Mouse (Mus musculus) CH12.LX (cell line): ENCODE measurements at regions not wholly inside any gene's neighbourhood (a gene's known extent, or its start where the extent isn't known, plus 50 kb on each side); places are given as distances from the start of the nearest gene placed in this dataset.

ENCODE experiments used
- DNase-seq: peaks from one replicate; pipeline ENCODE4 v3.0.0-alpha.2; 2013; ENCODE audit errors: extremely low read depth
- H3K27ac ChIP-seq: 2 replicates; pipeline ENCODE4 v1.5.1; 2012; ENCODE audit warnings: low read depth, mild to moderate bottlenecking, control low read depth, moderate library complexity; ENCODE audit not compliant: insufficient read depth
- H3K27me3 ChIP-seq: replicated peaks from 2 replicates; pipeline ENCODE3; 2012; ENCODE audit warnings: inconsistent platforms
- H3K36me3 ChIP-seq, 2 experiments: replicated peaks in 1 of 2; 2 replicates each; pipeline versions ENCODE3 to v1.6.1; 2012; ENCODE audit warnings: inconsistent platforms in 1 of 2, low read length in 1 of 2, mild to moderate bottlenecking in 1 of 2, mixed read lengths in 1 of 2, moderate library complexity in 1 of 2; ENCODE audit not compliant: control insufficient read depth in 1 of 2, insufficient read depth in 1 of 2
- H3K4me1 ChIP-seq, 2 experiments: 2 replicates each; pipeline ENCODE4 v1.6.1; 2012; ENCODE audit warnings: inconsistent platforms in 1 of 2, moderate library complexity in 1 of 2; ENCODE audit not compliant: insufficient read depth in 2 of 2, control insufficient read depth in 1 of 2
- H3K4me2 ChIP-seq: 2 replicates; pipeline ENCODE4 v1.6.1; 2012; ENCODE audit warnings: low read depth, mild to moderate bottlenecking, control low read depth; ENCODE audit not compliant: poor library complexity, insufficient read depth, severe bottlenecking
- H3K4me3 ChIP-seq, 3 experiments: fragments of 150-350 bp in 1 of 3; sonication (generic) in 1 of 3; replicated peaks in 1 of 3; 2 replicates each; pipeline versions ENCODE3 to v1.5.1; 2011 to 2012; ENCODE audit warnings: low read depth in 2 of 3, low read length in 2 of 3, mild to moderate bottlenecking in 2 of 3, moderate library complexity in 2 of 3, control low read depth in 1 of 3, improper control_type of control experiment in 1 of 3, inconsistent platforms in 1 of 3, mixed read lengths in 1 of 3; ENCODE audit not compliant: poor library complexity in 1 of 3
- H3K79me2 ChIP-seq: replicated peaks from 2 replicates; pipeline ENCODE4 v1.6.1; 2012; ENCODE audit warnings: mild to moderate bottlenecking, moderate library complexity; ENCODE audit not compliant: control insufficient read depth, poor library complexity, insufficient read depth, severe bottlenecking; ENCODE audit errors: extremely low read depth
- H3K9ac ChIP-seq: 2 replicates; pipeline ENCODE4 v1.6.1; 2012; ENCODE audit warnings: low read depth, mild to moderate bottlenecking, control low read depth, moderate library complexity; ENCODE audit not compliant: insufficient read depth
- H3K9me3 ChIP-seq: replicated peaks from 2 replicates; pipeline ENCODE3; 2012; ENCODE audit warnings: low read length, inconsistent platforms, mixed read lengths
- BHLHE40 ChIP-seq: IDR thresholded peaks from 2 replicates; pipeline ENCODE4 v1.6.1; 2011; ENCODE audit warnings: mild to moderate bottlenecking, low read depth, low read length, improper control_type of control experiment
- CHD2 ChIP-seq: IDR thresholded peaks from 2 replicates; pipeline ENCODE4 v1.6.1; 2011; ENCODE audit warnings: low read length, improper control_type of control experiment
- EP300 ChIP-seq: IDR thresholded peaks from 2 replicates; pipeline ENCODE4 v1.6.1; 2011; ENCODE audit warnings: low read length, improper control_type of control experiment
- ETS1 ChIP-seq: conservative IDR thresholded peaks from 2 replicates; pipeline ENCODE4 v1.6.1; 2012; ENCODE audit warnings: low read depth, mild to moderate bottlenecking, inconsistent platforms, low read length, improper control_type of control experiment, moderate library complexity
- GABPA ChIP-seq: IDR thresholded peaks from 2 replicates; pipeline ENCODE4 v1.6.1; 2012; ENCODE audit warnings: low read depth, low read length, improper control_type of control experiment, inconsistent platforms; ENCODE audit not compliant: insufficient replicate concordance
- JUN ChIP-seq: IDR thresholded peaks from 2 replicates; pipeline ENCODE4 v1.6.1; 2011; ENCODE audit warnings: low read depth, mild to moderate bottlenecking, low read length, improper control_type of control experiment, moderate library complexity; ENCODE audit not compliant: insufficient read depth
- KAT2A ChIP-seq: IDR thresholded peaks from 2 replicates; pipeline ENCODE4 v1.6.1; 2012; ENCODE audit warnings: low read length, improper control_type of control experiment, inconsistent platforms; ENCODE audit not compliant: insufficient replicate concordance
- MAFK ChIP-seq: IDR thresholded peaks from 2 replicates; pipeline ENCODE4 v1.6.1; 2011; ENCODE audit warnings: low read length, improper control_type of control experiment; ENCODE audit not compliant: insufficient replicate concordance
- MAX ChIP-seq: IDR thresholded peaks from 2 replicates; pipeline ENCODE4 v1.6.1; 2011; ENCODE audit warnings: low read length, improper control_type of control experiment
- MAZ ChIP-seq: IDR thresholded peaks from 2 replicates; pipeline ENCODE4 v1.6.1; 2012; ENCODE audit warnings: low read depth, mild to moderate bottlenecking, inconsistent platforms, low read length, improper control_type of control experiment, moderate library complexity
- MXI1 ChIP-seq: IDR thresholded peaks from 2 replicates; pipeline ENCODE4 v1.6.1; 2011; ENCODE audit warnings: mild to moderate bottlenecking, low read depth, low read length, improper control_type of control experiment
- MYC ChIP-seq: IDR thresholded peaks from 2 replicates; pipeline ENCODE4 v1.6.1; 2011; ENCODE audit warnings: low read depth, mild to moderate bottlenecking, improper control_type of control experiment, low read length
- POLR2A ChIP-seq: IDR thresholded peaks from 2 replicates; pipeline ENCODE4 v1.6.1; 2011; ENCODE audit warnings: low read depth, mild to moderate bottlenecking, improper control_type of control experiment, low read length
- RCOR1 ChIP-seq: conservative IDR thresholded peaks from 2 replicates; pipeline ENCODE4 v1.6.1; 2012; ENCODE audit warnings: low read depth, mild to moderate bottlenecking, inconsistent platforms, low read length, improper control_type of control experiment
- SMC3 ChIP-seq: IDR thresholded peaks from 2 replicates; pipeline ENCODE4 v1.6.1; 2011; ENCODE audit warnings: low read depth, low read length, improper control_type of control experiment
- TCF12 ChIP-seq: IDR thresholded peaks from 2 replicates; pipeline ENCODE4 v1.6.1; 2014; ENCODE audit warnings: low read depth, mild to moderate bottlenecking, inconsistent platforms, low read length, improper control_type of control experiment
- UBTF ChIP-seq: IDR thresholded peaks from 2 replicates; pipeline ENCODE4 v1.6.1; 2012; ENCODE audit warnings: low read depth, mild to moderate bottlenecking, inconsistent platforms, low read length, improper control_type of control experiment, moderate library complexity
- ZC3H11A ChIP-seq: IDR thresholded peaks from 2 replicates; pipeline ENCODE4 v1.6.1; 2012; ENCODE audit warnings: low read depth, mild to moderate bottlenecking, inconsistent platforms, low read length, improper control_type of control experiment
- ZKSCAN1 ChIP-seq: IDR thresholded peaks from 2 replicates; pipeline ENCODE4 v1.6.1; 2012; ENCODE audit warnings: low read depth, inconsistent platforms, low read length, improper control_type of control experiment, borderline replicate concordance
- dilution Hi-C: fragments of 300-500 bp; cut with MboI; formaldehyde crosslinking; loops from 2 replicates; pipeline ENCODE4 v1.14.3; 2020; ENCODE audit warnings: low sequenced_read_pairs; ENCODE audit not compliant: extremely low pct_unique_long_range_greater_than_20kb, extremely low pct_ligation_motif_present
- in situ Hi-C: fragments of 300-500 bp; cut with MboI; formaldehyde crosslinking; loops from 3 replicates; pipeline ENCODE4 v1.14.3; 2019; ENCODE audit warnings: low sequenced_read_pairs, low pct_ligation_motif_present, low pct_unique_long_range_greater_than_20kb, mixed read lengths

DNA sequence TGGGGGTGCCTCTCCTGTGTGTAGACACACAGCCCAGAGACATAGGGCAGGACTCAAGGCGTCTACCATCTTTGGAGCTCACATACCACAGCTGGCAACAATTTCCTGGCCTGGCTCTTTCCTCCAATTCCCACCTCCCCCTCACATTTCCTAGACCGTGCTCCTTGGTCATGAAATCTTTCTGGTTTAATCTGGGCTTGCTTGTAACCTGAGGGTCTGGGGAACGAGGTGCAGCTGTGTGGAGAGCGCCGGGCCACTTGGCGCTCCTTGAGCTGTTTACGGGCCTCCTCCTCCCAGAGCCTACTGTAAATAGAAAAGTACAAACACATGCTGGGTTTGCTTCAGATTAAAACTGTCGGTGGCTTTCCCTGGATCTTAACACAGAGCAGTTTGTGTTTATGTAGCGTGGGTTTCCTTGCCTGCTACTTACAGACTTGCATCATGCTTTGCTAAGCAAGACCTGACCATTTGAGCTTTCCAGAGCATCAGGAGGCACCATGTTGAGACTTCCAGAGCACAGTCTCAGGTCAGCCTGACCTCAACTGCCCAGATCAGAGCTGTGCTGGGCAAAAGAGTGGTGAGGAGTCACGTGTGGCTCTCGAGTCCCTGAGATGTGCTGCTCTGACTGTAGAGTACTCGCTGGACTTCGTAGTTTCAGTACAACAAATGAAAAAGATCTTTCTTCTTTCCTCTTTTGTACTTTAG, 66.1 kb upstream of the Haao start:
- Histone ChIP-seq H3K4me3 (no peak overlapping the region), H3K79me2 (no peaks in the 10 kb centered on the region), H3K9ac (no peak overlapping the region), H3K4me2 (no peak overlapping the region), H3K4me1 (peaks cover 22 to 61% of the 10 kb centered on the region in 2 experiments), H3K27me3 (no peaks in the 10 kb centered on the region), H3K36me3 (no peaks in the 10 kb centered on the region), H3K27ac (no peak overlapping the region), H3K9me3 (no peaks in the 10 kb centered on the region)
- TF ChIP-seq BHLHE40, result 0 out of 2 replicates have a peak, but pooled peaks have one; percentile 18
- TF ChIP-seq MAZ, result no peak
- DNase-seq, result no peak
- dilution Hi-C loops, result no loop called here
- in situ Hi-C loops, result loop anchor here (25.0 kb wide), 1 partner anchor 473 kb away; no protein-coding TSS in a partner anchor

GRCm38 (mm10) chr17:83912421-83912820, 64.7 kb upstream of the Haao start:
- H3K4me3 ChIP-seq, result no peak overlapping the region
- TF ChIP-seq ZC3H11A (no peak), BHLHE40 (no peak), MXI1 (no peak), MYC (no peak), ETS1 (no peak), MAFK (no peak), EP300 (no peak), GABPA (no peak), ZKSCAN1 (no peak), RCOR1 (no peak), TCF12 (no peak), MAX (no peak), JUN (no peak), UBTF (no peak), CHD2 (no peak), KAT2A (no peak), POLR2A (no peak), SMC3 (no peak)
- TF ChIP-seq, all 38 proteins: peak for 0
- in situ Hi-C loops (loop anchor here (25.0 kb wide), 1 partner anchor 475 kb away; no protein-coding TSS in a partner anchor), dilution Hi-C loops (no loop called here)
- Histone ChIP-seq H3K27me3 (no peaks in the 10 kb centered on the region), H3K9ac (no peak overlapping the region), H3K4me2 (no peak overlapping the region), H3K27ac (no peak overlapping the region), H3K9me3 (peaks cover 3% of the 10 kb centered on the region), H3K36me3 (no peaks in the 10 kb centered on the region), H3K4me1 (peaks cover 15 to 53% of the 10 kb centered on the region in 2 experiments), H3K79me2 (no peaks in the 10 kb centered on the region)
- DNase-seq, result no peak
